Mouse (Mus musculus): Measurements from ENCODE around the gene Gdf1. TPM values are rescaled to one million over a fixed set of nuclear protein-coding genes. Genes with fewer than 3 reads are reported as not detected.

Gene Gdf1
- polyA plus RNA-seq, 1 experiment = 1.1 TPM

DNA sequence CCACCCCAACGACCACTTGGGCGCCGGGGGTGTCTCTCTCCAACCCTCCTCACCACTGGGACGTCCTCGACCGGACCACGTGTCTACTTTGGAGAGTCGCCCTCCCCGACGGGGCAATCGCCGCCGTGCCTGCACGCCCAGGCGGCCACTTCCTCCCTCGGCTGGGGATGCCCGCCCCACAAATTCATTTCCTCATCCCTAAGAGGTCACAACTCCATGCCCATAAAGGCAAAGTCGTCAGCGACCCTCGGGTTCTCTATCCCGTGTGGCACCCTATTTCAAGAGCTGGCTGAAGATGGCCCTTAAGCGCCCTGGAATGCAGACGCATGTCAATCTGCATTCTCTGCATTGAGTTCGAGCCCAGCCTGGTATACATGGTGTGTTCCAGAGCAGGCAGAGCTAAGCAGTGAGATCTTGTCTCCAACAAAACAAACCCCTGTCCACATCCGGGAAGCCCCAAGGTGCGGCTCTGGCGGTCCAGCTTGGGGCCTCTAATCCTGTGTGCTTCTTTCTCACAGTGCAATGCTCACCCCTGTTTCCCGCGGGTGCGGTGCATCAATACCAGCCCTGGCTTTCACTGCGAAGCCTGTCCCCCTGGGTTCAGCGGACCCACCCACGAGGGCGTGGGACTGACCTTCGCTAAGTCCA is 45.7 kb downstream of the Gdf1 start:
- Histone ChIP-seq H3K4me3 (ENCODE audit: low read depth, low read length) (peak overlapping the region; percentile 54; the same call in 1 of the 2 replicates), H3K27me3 (ENCODE audit: control insufficient read depth, insufficient read depth, low read length) (peaks cover 52% of the 10 kb centered on the region), H3K4me1 (ENCODE audit: control insufficient read depth, insufficient read depth, insufficient read length, low read length) (peaks cover 22% of the 10 kb centered on the region), H3K36me3 (ENCODE audit: control insufficient read depth, insufficient read depth, low read length) (no peaks in the 10 kb centered on the region), H3K27ac (ENCODE audit: insufficient read depth, low read depth, low read length) (no peak overlapping the region)
- TF ChIP-seq POLR2A (IDR thresholded peaks at IDR 0.05; ENCODE audit: low read depth, low read length) (no peak), CTCF (IDR thresholded peaks at IDR 0.05; ENCODE audit: extremely low read depth, insufficient read length, insufficient replicate concordance, low read depth, low read length) (no peak)
- WGBS = 4% methylated on average over 35 of the region's 35 CpGs

- peaks cover 22% of the 10 kb centered on the region for H3K4me1 ChIP-seq (ENCODE audit: control insufficient read depth, insufficient read depth, insufficient read length, low read length)
- H3K36me3 ChIP-seq (ENCODE audit: control insufficient read depth, insufficient read depth, low read length) = no peaks in the 10 kb centered on the region
- peak overlapping the region; percentile 18; the same call in 1 of the 2 replicates for H3K4me3 ChIP-seq (ENCODE audit: low read depth, low read length)
- peaks cover 52% of the 10 kb centered on the region for H3K27me3 ChIP-seq (ENCODE audit: control insufficient read depth, insufficient read depth, low read length)
- 6% methylated on average over 37 of the region's 37 CpGs for WGBS
- TF ChIP-seq CTCF (IDR thresholded peaks at IDR 0.05; ENCODE audit: extremely low read depth, insufficient read length, insufficient replicate concordance, low read depth, low read length) = no peak
- TF ChIP-seq POLR2A (IDR thresholded peaks at IDR 0.05; ENCODE audit: low read depth, low read length) = no peak
- no peak overlapping the region for H3K27ac ChIP-seq (ENCODE audit: insufficient read depth, low read depth, low read length)
Observed at GRCm38 (mm10) chr8:70376275-70376741, 46.7 kb downstream of the Gdf1 start.

DNA sequence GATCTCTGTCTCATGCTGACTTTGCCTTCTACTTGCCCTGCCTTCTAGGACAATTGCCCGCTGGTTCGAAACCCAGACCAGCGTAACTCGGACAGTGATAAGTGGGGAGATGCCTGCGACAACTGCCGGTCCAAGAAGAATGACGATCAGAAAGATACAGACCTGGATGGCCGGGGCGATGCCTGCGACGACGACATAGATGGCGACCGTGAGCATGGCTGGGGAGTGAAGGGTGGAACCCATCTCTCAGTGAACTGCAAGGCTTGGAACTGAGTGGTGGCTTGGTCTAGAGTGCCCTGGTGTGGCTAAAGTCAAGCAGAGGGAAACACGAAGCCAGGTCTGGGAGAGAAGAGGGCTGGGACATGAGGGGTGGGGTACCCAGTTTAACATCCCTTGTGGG is 47.4 kb downstream of the Gdf1 start:
- TF ChIP-seq CTCF (IDR thresholded peaks at IDR 0.05; ENCODE audit: extremely low read depth, insufficient read length, insufficient replicate concordance, low read depth, low read length) (no peak), POLR2A (IDR thresholded peaks at IDR 0.05; ENCODE audit: low read depth, low read length) (no peak)
- Histone ChIP-seq H3K27me3 (ENCODE audit: control insufficient read depth, insufficient read depth, low read length) (peaks cover 50% of the 10 kb centered on the region), H3K36me3 (ENCODE audit: control insufficient read depth, insufficient read depth, low read length) (no peaks in the 10 kb centered on the region), H3K27ac (ENCODE audit: insufficient read depth, low read depth, low read length) (no peak overlapping the region), H3K4me1 (ENCODE audit: control insufficient read depth, insufficient read depth, insufficient read length, low read length) (peaks cover 22% of the 10 kb centered on the region), H3K4me3 (ENCODE audit: low read depth, low read length) (no peak overlapping the region)
- WGBS = 9% methylated on average over 15 of the region's 15 CpGs

DNA sequence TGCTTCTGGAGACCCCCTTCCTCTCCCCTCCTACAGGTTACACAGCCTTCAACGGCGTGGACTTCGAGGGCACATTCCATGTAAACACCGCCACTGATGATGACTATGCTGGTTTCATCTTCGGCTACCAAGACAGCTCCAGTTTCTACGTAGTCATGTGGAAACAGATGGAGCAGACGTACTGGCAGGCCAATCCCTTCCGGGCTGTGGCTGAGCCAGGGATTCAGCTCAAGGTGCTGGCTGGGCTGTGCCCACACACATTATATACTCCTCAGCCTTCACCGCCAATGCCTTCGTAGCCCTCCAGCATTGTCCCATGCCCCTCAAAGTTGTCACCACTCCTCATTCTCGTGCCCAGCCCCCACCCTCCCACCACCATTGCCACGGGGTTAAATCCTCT is 50.5 kb downstream of the Gdf1 start:
- Histone ChIP-seq H3K27ac (ENCODE audit: insufficient read depth, low read depth, low read length) (no peak overlapping the region), H3K36me3 (ENCODE audit: control insufficient read depth, insufficient read depth, low read length) (no peaks in the 10 kb centered on the region), H3K4me1 (ENCODE audit: control insufficient read depth, insufficient read depth, insufficient read length, low read length) (peaks cover 12% of the 10 kb centered on the region), H3K4me3 (ENCODE audit: low read depth, low read length) (no peak overlapping the region), H3K27me3 (ENCODE audit: control insufficient read depth, insufficient read depth, low read length) (peaks cover 22% of the 10 kb centered on the region)
- WGBS = 84% methylated on average over 12 of the region's 12 CpGs
- TF ChIP-seq CTCF (IDR thresholded peaks at IDR 0.05; ENCODE audit: extremely low read depth, insufficient read length, insufficient replicate concordance, low read depth, low read length) (no peak), POLR2A (IDR thresholded peaks at IDR 0.05; ENCODE audit: low read depth, low read length) (no peak)

Other genes with a start within 250 kb of the Gdf1 start
- gene Hapln4, start 246.4 kb upstream of the Gdf1 start, polyA plus RNA-seq (2012; rRNA removed) = 0.53 and 2.5 TPM in 2 replicates
- gene Ncan, start 208.9 kb upstream of the Gdf1 start, polyA plus RNA-seq (2012; rRNA removed) = 0.04 TPM in 1 of 2 replicates, not detected in the other
- gene Nr2c2ap, start 198.5 kb upstream of the Gdf1 start, polyA plus RNA-seq (2012; rRNA removed) = 4.9 and 9.2 TPM in 2 replicates
- gene Rfxank, start 190.7 kb upstream of the Gdf1 start, polyA plus RNA-seq (2012; rRNA removed) = 23.9 and 44.9 TPM in 2 replicates
- gene Borcs8, start 190.3 kb upstream of the Gdf1 start, polyA plus RNA-seq (2012; rRNA removed) = 43.3 and 83.7 TPM in 2 replicates
- gene Mef2b, start 190.1 kb upstream of the Gdf1 start, polyA plus RNA-seq (2012; rRNA removed) = 1.6 and 5.3 TPM in 2 replicates
- gene Tmem161a, start 157.5 kb upstream of the Gdf1 start, polyA plus RNA-seq (2012; rRNA removed) = 66.9 and 89.5 TPM in 2 replicates
- 16.7 and 23.2 TPM in 2 replicates for gene Slc25a42, start 117.5 kb upstream of the Gdf1 start, polyA plus RNA-seq (2012; rRNA removed)
- 8.5 and 23.4 TPM in 2 replicates for gene Sugp2, start 95.6 kb upstream of the Gdf1 start, polyA plus RNA-seq (2012; rRNA removed)
- gene Armc6, start 95.4 kb upstream of the Gdf1 start, polyA plus RNA-seq (2012; rRNA removed) = 11.6 and 17.9 TPM in 2 replicates
- 4.8 and 9.4 TPM in 2 replicates for gene Homer3, start 47.0 kb upstream of the Gdf1 start, polyA plus RNA-seq (2012; rRNA removed)
- gene Ddx49, start 27.3 kb upstream of the Gdf1 start, polyA plus RNA-seq (2012; rRNA removed) = 31.7 and 49.4 TPM in 2 replicates
- 466 and 753 TPM in 2 replicates for gene Cope, start 27.3 kb upstream of the Gdf1 start, polyA plus RNA-seq (2012; rRNA removed)
- gene Cers1, start 14.0 kb upstream of the Gdf1 start, polyA plus RNA-seq (2012; rRNA removed) = 0.27 and 0.89 TPM in 2 replicates
- 29.1 and 43.8 TPM in 2 replicates for gene Upf1, start 23.5 kb downstream of the Gdf1 start, polyA plus RNA-seq (2012; rRNA removed)
- 0.13 and 1.2 TPM in 2 replicates for gene Comp, start 43.7 kb downstream of the Gdf1 start, polyA plus RNA-seq (2012; rRNA removed)
- gene Crtc1, start 109.8 kb downstream of the Gdf1 start, polyA plus RNA-seq (2012; rRNA removed) = 9.4 and 15.1 TPM in 2 replicates
- gene Klhl26, start 147.2 kb downstream of the Gdf1 start, polyA plus RNA-seq (2012; rRNA removed) = 24.9 and 30.8 TPM in 2 replicates
- gene Tmem59l, start 157.5 kb downstream of the Gdf1 start, polyA plus RNA-seq (2012; rRNA removed) = 1.2 and 1.6 TPM in 2 replicates
- 2.3 and 27.3 TPM in 2 replicates for gene Crlf1, start 163.3 kb downstream of the Gdf1 start, polyA plus RNA-seq (2012; rRNA removed)
- gene Rex1bd, start 176.9 kb downstream of the Gdf1 start, polyA plus RNA-seq (2012; rRNA removed) = 137 and 244 TPM in 2 replicates
- 606 and 770 TPM in 2 replicates for gene Uba52, start 181.0 kb downstream of the Gdf1 start, polyA plus RNA-seq (2012; rRNA removed)
- gene Fkbp8, start 197.9 kb downstream of the Gdf1 start, polyA plus RNA-seq (2012; rRNA removed) = 300 and 623 TPM in 2 replicates
- gene Kxd1, start 198.1 kb downstream of the Gdf1 start, polyA plus RNA-seq (2012; rRNA removed) = 34.3 and 64.4 TPM in 2 replicates
- gene Ell, start 209.6 kb downstream of the Gdf1 start, polyA plus RNA-seq (2012; rRNA removed) = 20.5 and 45.6 TPM in 2 replicates